Mouse (Mus musculus) lung, postnatal 4 days (tissue): ENCODE measurements around the gene Rnaseh2b.
A peak's percentile ranks its signal among the peaks of the same experiment; 100 is the strongest.

Source experiments
- DNase-seq, 2 experiments: peaks; one replicate each; pipeline ENCODE4 v3.0.0; 2021

Rnaseh2b gene

GRCm38 (mm10) chr14:62292488-62293339, at the start of gene Rnaseh2b, which contains the start of gene Dleu7:
Gene Rnaseh2b (plus strand): TSS chr14:62292589.
Gene Dleu7 (minus strand): TSS chr14:62293047.
- peak; percentile 34 to 37 for DNase-seq

- no peak for DNase-seq
Observed at GRCm38 (mm10) chr14:62243530-62243929, 48.9 kb upstream of the Rnaseh2b start.

GRCm38 (mm10) chr14:62245557-62245956, 46.8 kb upstream of the Rnaseh2b start:
- peak; percentile 32 to 39 for DNase-seq

- no peak for DNase-seq
Observed at GRCm38 (mm10) chr14:62248345-62248744, 44.0 kb upstream of the Rnaseh2b start.

- DNase-seq, result peak; percentile 21 to 26
Observed at GRCm38 (mm10) chr14:62248796-62249195, 43.6 kb upstream of the Rnaseh2b start.

GRCm38 (mm10) chr14:62249251-62249650, 43.1 kb upstream of the Rnaseh2b start:
- no peak for DNase-seq

- no peak for DNase-seq
Observed at GRCm38 (mm10) chr14:62250046-62250445, 42.3 kb upstream of the Rnaseh2b start.

GRCm38 (mm10) chr14:62251999-62252398, 40.4 kb upstream of the Rnaseh2b start:
- DNase-seq, result peak in 1 of 2 experiments; percentile 74

- no peak for DNase-seq
Observed at GRCm38 (mm10) chr14:62254371-62254770, 38.0 kb upstream of the Rnaseh2b start.

- DNase-seq, result no peak
Observed at GRCm38 (mm10) chr14:62256066-62256465, 36.3 kb upstream of the Rnaseh2b start.

- no peak for DNase-seq
Observed at GRCm38 (mm10) chr14:62258125-62258524, 34.3 kb upstream of the Rnaseh2b start.

GRCm38 (mm10) chr14:62258978-62259536, 33.3 kb upstream of the Rnaseh2b start:
- peak; percentile 16 to 61 for DNase-seq

- DNase-seq, result no peak
Observed at GRCm38 (mm10) chr14:62270698-62271396, 21.5 kb upstream of the Rnaseh2b start.

- no peak for DNase-seq
Observed at GRCm38 (mm10) chr14:62273604-62274003, 18.8 kb upstream of the Rnaseh2b start.

- DNase-seq, result no peak
Observed at GRCm38 (mm10) chr14:62282974-62283373, 9.4 kb upstream of the Rnaseh2b start.

- DNase-seq, result no peak
Observed at GRCm38 (mm10) chr14:62288731-62289130, 3.7 kb upstream of the Rnaseh2b start.

- no peak for DNase-seq
Observed at GRCm38 (mm10) chr14:62291406-62291987, 892 bp upstream of the Rnaseh2b start.

- no peak for DNase-seq
Observed at GRCm38 (mm10) chr14:62292166-62292487, 262 bp upstream of the Rnaseh2b start.

GRCm38 (mm10) chr14:62298808-62299207, 6.4 kb downstream of the Rnaseh2b start:
- no peak for DNase-seq

GRCm38 (mm10) chr14:62300031-62300430, 7.6 kb downstream of the Rnaseh2b start:
- DNase-seq, result no peak

GRCm38 (mm10) chr14:62307555-62307954, 15.2 kb downstream of the Rnaseh2b start:
- DNase-seq, result no peak

- DNase-seq, result no peak
Observed at GRCm38 (mm10) chr14:62309026-62309425, 16.6 kb downstream of the Rnaseh2b start.

- DNase-seq, result no peak
Observed at GRCm38 (mm10) chr14:62311672-62312071, 19.3 kb downstream of the Rnaseh2b start.
